Mouse (Mus musculus): Measurements from ENCODE around the gene Appl1. TPM values are rescaled to one million over a fixed set of nuclear protein-coding genes. Genes with fewer than 3 reads are reported as not detected.

The Appl1 gene
- polyA plus RNA-seq, 1 experiment, result 24.5 TPM

DNA sequence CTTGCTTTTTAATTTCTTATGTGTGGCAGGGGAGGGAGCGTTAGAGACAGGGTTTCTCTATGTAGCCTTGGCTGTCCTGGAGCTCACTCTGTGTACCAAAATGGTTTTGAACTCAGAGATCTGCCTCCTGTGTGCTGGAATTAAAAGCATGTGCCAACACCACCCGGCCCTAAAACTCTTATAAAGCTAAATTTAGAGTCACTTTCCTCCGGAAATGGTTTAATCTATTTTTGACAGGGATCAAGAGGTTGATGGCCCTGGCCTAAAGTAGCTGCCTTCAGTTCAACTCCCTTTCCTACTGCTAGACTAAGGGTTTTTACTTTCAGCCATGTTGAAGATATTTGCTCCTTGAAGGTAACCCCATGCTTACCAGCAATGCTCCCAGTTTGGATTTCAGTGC is 22.4 kb upstream of the Appl1 start:
- no peak for TF ChIP-seq CTCF (IDR thresholded peaks at IDR 0.05; ENCODE audit: low read depth, low read length)
- TF ChIP-seq POLR2A (IDR thresholded peaks at IDR 0.05; ENCODE audit: borderline replicate concordance, low read depth, low read length), result no peak
- no peak overlapping the region for H3K4me3 ChIP-seq (ENCODE audit: insufficient read depth, low read length)
- peaks cover 6% of the 10 kb centered on the region for H3K4me1 ChIP-seq (ENCODE audit: control insufficient read depth, insufficient read depth, low read length)
- H3K27ac ChIP-seq (ENCODE audit: insufficient read depth, low read depth, low read length), result no peak overlapping the region

DNA sequence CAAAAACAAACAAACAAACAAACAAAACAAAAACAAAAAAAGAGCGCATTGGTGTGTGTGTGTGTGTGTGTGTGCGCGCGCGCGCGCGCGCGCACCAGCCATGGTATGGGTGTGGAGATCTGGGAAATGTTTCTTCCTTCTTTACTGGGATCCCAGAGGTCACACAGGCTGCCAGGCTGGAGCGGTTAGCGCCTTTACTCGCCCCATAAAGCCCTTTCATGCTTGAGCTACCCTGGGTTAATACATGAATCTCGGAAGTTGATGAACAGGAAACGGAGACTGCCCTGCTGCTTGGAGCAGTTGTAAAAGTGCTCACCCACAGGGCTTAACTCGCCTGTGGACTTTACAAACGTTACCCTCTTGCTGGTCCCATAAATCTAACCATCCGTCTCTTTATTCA is 20.6 kb upstream of the Appl1 start:
- Histone ChIP-seq H3K4me3 (ENCODE audit: insufficient read depth, low read length) (no peak overlapping the region), H3K4me1 (ENCODE audit: control insufficient read depth, insufficient read depth, low read length) (peaks cover 6% of the 10 kb centered on the region), H3K27ac (ENCODE audit: insufficient read depth, low read depth, low read length) (no peak overlapping the region)
- TF ChIP-seq CTCF (IDR thresholded peaks at IDR 0.05; ENCODE audit: low read depth, low read length) (no peak), POLR2A (IDR thresholded peaks at IDR 0.05; ENCODE audit: borderline replicate concordance, low read depth, low read length) (no peak)

DNA sequence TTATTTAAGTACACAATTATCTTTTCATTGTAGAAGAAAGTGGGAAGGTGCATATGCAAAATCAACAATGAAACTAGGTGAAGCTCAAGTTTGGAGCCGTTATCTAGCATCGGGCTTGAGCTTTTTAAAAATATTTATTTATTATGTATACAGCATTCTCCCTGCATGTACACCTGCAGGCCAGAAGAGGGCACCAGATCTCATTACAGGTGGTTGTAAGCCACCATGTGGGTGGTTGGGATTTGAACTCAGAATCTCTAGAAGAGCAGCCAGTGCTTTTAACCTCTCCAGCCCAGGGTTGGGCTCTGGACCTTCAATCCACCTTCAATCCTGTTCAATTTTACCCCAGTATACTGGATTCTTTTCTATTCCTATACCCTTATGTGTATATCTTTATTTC is 17.7 kb upstream of the Appl1 start:
- TF ChIP-seq CTCF (IDR thresholded peaks at IDR 0.05; ENCODE audit: low read depth, low read length) (peak; percentile 42; the same call in 1 of the 2 replicates), POLR2A (IDR thresholded peaks at IDR 0.05; ENCODE audit: borderline replicate concordance, low read depth, low read length) (no peak)
- H3K4me1 ChIP-seq (ENCODE audit: control insufficient read depth, insufficient read depth, low read length), result no peaks in the 10 kb centered on the region; the same call in 1 of the 2 replicates
- H3K27ac ChIP-seq (ENCODE audit: insufficient read depth, low read depth, low read length), result no peak overlapping the region
- H3K4me3 ChIP-seq (ENCODE audit: insufficient read depth, low read length), result no peak overlapping the region

DNA sequence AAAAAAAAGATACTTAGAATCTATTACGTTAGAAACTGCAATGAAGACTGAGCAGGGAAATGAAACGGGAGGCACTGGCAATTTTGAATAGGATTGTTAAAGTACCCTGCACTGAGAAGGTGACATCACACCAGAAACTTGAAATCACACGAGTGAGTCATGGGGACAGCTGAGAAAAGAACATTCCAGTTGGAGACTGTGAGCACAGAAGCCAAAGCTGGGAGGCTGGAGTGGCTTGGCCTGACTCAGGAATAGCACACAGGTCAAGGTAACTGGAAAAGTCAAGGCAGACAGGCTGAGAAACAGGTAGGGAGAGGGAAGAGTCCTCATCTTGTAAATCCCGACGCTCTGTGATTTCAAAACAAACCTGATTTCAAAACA is 11.1 kb upstream of the Appl1 start:
- no peak overlapping the region for H3K27ac ChIP-seq (ENCODE audit: insufficient read depth, low read depth, low read length)
- no peak for TF ChIP-seq POLR2A (IDR thresholded peaks at IDR 0.05; ENCODE audit: borderline replicate concordance, low read depth, low read length)
- TF ChIP-seq CTCF (IDR thresholded peaks at IDR 0.05; ENCODE audit: low read depth, low read length), result no peak
- peaks cover 5% of the 10 kb centered on the region; the same call in 1 of the 2 replicates for H3K4me1 ChIP-seq (ENCODE audit: control insufficient read depth, insufficient read depth, low read length)
- no peak overlapping the region for H3K4me3 ChIP-seq (ENCODE audit: insufficient read depth, low read length)

DNA sequence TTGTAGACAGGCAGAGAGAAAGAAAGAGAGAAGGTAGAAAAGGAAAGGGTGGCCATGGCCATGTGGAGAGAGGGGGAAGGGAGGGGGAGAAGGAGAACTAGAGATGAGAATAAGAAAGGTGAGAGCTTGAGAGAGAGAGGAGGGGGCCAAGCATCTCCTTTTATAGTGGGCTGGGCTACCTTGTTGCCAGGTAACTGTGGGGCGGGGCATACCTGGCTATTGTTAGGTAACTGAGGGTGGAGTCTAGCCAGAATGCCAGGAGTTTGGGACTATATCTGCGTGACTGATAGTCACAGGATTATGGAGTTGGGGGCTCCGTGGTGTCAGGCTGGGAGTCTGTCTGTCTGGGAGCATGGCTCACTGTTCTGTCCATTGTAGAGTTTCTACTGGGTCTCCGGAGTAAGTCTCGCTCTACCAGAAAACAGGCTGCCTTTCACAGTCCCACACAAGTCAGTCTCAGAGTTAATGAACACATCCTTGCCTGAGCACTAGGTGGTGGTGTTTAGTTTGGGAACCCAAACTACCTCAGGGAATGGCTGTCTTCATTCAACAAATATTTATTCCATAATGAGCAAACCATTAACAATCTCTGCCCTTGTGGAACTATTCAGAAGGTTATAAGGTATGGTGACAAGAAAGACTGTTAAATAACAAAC is 10.6 kb upstream of the Appl1 start:
- H3K4me1 ChIP-seq (ENCODE audit: control insufficient read depth, insufficient read depth, low read length), result peaks cover 5% of the 10 kb centered on the region; the same call in 1 of the 2 replicates
- no peak overlapping the region for H3K27ac ChIP-seq (ENCODE audit: insufficient read depth, low read depth, low read length)
- no peak overlapping the region for H3K4me3 ChIP-seq (ENCODE audit: insufficient read depth, low read length)
- TF ChIP-seq POLR2A (IDR thresholded peaks at IDR 0.05; ENCODE audit: borderline replicate concordance, low read depth, low read length) (no peak), CTCF (IDR thresholded peaks at IDR 0.05; ENCODE audit: low read depth, low read length) (no peak)

DNA sequence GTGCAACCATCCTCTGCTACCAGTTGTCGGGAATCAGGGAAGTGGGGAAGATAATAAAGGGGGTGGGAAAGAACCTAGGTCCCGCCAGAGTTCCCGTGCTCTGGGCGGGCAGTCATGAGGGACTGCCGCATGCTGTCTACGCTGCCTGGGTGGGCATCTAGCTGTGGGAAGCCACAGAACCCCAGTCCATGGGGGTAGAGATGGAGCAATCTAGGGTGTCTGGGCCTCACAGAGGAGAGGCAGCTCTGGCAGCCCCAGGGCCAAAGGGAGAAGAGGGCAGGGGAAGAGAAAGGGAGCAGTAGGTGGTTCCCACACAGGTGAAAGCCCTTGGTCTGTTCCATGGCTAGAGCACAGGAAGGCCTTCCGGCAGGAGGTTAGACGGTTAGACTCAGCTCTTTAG is 10.0 kb upstream of the Appl1 start:
- no peak overlapping the region for H3K27ac ChIP-seq (ENCODE audit: insufficient read depth, low read depth, low read length)
- H3K4me1 ChIP-seq (ENCODE audit: control insufficient read depth, insufficient read depth, low read length), result peaks cover 5% of the 10 kb centered on the region; the same call in 1 of the 2 replicates
- H3K4me3 ChIP-seq (ENCODE audit: insufficient read depth, low read length), result no peak overlapping the region
- TF ChIP-seq CTCF (IDR thresholded peaks at IDR 0.05; ENCODE audit: low read depth, low read length), result no peak
- TF ChIP-seq POLR2A (IDR thresholded peaks at IDR 0.05; ENCODE audit: borderline replicate concordance, low read depth, low read length), result no peak

DNA sequence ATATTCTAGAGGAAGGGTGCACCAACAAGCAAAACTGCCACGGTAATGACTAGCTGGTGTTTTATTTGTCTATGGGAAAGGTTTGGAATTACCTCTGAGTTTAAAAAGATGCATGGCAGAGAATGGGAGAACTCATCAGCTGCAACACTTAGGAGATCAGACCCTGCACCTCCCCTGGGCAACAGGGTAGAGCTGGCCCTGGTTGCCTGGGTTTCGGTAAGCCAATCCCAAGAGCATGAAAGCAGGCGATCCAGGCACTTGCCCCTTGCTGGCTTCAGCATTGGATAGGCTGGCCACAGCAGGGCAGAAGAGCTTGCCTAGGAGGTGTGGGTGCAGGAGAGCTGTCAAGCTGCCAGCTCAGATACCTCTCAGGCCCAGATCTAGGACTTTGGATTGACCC is 8.8 kb upstream of the Appl1 start:
- Histone ChIP-seq H3K27ac (ENCODE audit: insufficient read depth, low read depth, low read length) (no peak overlapping the region), H3K4me1 (ENCODE audit: control insufficient read depth, insufficient read depth, low read length) (peaks cover 5% of the 10 kb centered on the region; the same call in 1 of the 2 replicates), H3K4me3 (ENCODE audit: insufficient read depth, low read length) (no peak overlapping the region)
- no peak for TF ChIP-seq CTCF (IDR thresholded peaks at IDR 0.05; ENCODE audit: low read depth, low read length)
- TF ChIP-seq POLR2A (IDR thresholded peaks at IDR 0.05; ENCODE audit: borderline replicate concordance, low read depth, low read length), result no peak

DNA sequence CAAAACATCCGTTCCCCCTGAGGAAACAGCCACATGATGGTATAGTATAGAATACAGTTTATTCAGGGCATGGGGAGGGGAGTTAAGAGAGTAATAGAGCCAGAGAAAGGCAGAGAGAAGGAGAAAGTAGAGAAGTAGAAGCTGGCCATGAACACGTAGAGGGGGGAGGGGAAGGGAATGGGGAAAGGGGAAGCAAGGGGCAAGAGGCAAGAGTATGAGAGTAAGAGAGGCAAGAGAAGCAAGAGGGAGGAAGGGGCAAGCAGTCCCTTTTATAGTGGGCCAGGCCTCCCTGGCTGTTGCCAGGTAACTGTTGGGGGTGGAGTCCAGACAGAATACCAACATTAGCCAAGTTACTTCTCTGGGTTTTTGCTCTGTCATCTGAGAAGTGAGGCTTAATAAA is 6.5 kb upstream of the Appl1 start:
- no peak for TF ChIP-seq POLR2A (IDR thresholded peaks at IDR 0.05; ENCODE audit: borderline replicate concordance, low read depth, low read length)
- TF ChIP-seq CTCF (IDR thresholded peaks at IDR 0.05; ENCODE audit: low read depth, low read length), result no peak
- peaks cover 5% of the 10 kb centered on the region; the same call in 1 of the 2 replicates for H3K4me1 ChIP-seq (ENCODE audit: control insufficient read depth, insufficient read depth, low read length)
- H3K4me3 ChIP-seq (ENCODE audit: insufficient read depth, low read length), result no peak overlapping the region
- H3K27ac ChIP-seq (ENCODE audit: insufficient read depth, low read depth, low read length), result no peak overlapping the region

DNA sequence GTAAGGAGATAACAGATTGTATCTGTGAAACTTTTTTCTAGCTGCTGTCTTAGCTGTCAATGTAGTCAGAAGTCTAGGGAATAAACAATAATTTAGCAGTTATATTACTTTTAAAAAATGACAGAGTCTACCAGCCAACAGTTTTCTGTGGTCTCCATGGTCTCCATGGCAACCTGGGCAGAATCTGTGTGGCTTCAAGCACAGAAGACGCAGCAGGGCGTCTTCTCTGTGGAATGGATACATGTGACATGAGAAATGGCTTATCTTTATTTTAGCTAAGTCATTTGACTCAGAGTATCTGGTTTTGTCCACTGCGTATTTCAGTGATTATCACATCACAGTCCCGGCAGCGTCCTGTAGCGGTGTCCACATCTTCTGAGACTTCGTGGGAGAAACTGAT is 5.2 kb upstream of the Appl1 start:
- H3K4me3 ChIP-seq (ENCODE audit: insufficient read depth, low read length), result no peak overlapping the region
- no peak overlapping the region for H3K27ac ChIP-seq (ENCODE audit: insufficient read depth, low read depth, low read length)
- H3K4me1 ChIP-seq (ENCODE audit: control insufficient read depth, insufficient read depth, low read length), result peaks cover 6% of the 10 kb centered on the region
- TF ChIP-seq POLR2A (IDR thresholded peaks at IDR 0.05; ENCODE audit: borderline replicate concordance, low read depth, low read length), result no peak
- no peak for TF ChIP-seq CTCF (IDR thresholded peaks at IDR 0.05; ENCODE audit: low read depth, low read length)

DNA sequence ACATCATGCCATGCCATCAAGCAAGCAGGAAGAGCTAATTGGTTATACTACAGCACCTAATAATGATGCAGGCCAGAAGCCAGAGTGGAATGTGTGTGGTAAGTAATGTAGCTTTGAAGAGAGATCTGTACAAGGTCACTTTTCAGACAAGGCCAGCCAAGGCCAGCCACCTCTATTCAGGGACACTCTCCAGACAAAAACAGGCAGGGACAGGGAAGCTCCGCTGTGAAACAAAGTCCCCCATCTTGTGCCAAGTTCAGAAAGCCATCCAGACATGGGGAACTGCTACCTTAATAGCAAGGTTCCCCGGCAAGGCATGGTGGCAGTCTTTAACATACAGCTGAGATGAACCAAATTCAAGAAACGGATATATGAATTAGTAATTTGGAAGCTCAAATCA is 4.5 kb upstream of the Appl1 start:
- Histone ChIP-seq H3K27ac (ENCODE audit: insufficient read depth, low read depth, low read length) (no peak overlapping the region), H3K4me1 (ENCODE audit: control insufficient read depth, insufficient read depth, low read length) (peaks cover 8% of the 10 kb centered on the region), H3K4me3 (ENCODE audit: insufficient read depth, low read length) (no peak overlapping the region)
- no peak for TF ChIP-seq CTCF (IDR thresholded peaks at IDR 0.05; ENCODE audit: low read depth, low read length)
- TF ChIP-seq POLR2A (IDR thresholded peaks at IDR 0.05; ENCODE audit: borderline replicate concordance, low read depth, low read length), result no peak

Measured in bone marrow macrophage, adult 2 months (primary cell).